Mouse (Mus musculus): ENCODE results near the gene Kmt2d.

Kmt2d gene

DNA sequence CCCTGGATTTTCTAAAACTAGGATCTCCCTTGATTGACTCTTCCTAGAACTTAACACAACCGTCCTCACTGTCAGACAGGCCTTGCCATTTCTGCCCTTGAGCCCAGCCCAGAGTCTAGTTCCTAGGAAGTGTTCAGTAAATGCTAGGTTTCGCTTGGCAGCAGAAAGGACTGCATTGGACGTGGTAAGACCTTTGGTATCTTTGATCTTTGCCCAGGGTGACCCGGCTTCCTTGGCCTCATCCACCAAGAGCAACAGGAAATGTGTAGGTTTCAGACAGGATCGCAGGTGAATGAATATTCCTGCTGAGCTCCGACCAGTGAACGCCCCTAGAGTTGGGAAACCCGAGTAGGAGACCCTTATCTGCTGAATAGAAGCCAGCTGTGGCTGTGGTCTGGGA, 68.1 kb downstream of the Kmt2d start:
- no peak for DNase-seq (ENCODE audit: low read depth, low spot score)

DNA sequence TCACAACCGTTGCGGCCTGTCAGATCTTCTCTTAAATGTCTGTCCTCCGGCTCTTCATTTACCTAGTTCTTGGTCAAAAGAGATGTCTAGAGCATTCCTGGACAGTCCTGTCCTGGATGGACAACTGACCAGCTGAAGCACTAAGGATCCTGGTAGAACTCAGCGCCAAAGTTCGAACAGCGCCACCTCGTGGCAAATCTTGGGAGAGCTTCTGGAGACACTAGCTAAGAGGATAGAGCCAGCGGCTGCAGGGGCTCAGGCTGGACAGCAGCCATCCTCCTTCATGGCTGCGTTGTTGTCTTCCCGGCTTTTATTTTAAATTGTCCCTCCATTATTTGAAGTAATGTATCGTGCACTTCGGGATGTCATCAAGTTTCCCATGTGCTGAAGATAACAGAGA, 71.6 kb downstream of the Kmt2d start:
- DNase-seq (ENCODE audit: low read depth, low spot score) = peak; percentile 84

DNA sequence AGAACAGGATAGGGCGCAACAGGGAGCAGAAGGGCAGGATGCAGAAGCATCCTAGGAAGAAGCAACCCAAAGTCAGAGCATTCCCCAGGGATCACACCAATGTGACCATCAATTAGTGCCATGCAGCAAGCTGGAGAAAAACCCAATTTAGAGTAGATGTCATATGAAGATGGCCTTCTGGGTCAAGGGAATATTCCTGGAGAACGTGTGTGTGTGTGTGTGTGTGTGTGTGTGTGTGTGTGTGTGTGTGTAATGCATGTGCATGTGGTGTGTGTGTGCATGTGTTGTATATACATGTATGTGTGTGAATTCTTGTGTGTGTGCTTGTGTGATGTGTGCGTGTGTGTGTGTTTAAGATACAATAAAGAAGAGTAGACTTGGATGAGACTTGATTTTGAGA, 72.1 kb downstream of the Kmt2d start:
- no peak for DNase-seq (ENCODE audit: low read depth, low spot score)

DNA sequence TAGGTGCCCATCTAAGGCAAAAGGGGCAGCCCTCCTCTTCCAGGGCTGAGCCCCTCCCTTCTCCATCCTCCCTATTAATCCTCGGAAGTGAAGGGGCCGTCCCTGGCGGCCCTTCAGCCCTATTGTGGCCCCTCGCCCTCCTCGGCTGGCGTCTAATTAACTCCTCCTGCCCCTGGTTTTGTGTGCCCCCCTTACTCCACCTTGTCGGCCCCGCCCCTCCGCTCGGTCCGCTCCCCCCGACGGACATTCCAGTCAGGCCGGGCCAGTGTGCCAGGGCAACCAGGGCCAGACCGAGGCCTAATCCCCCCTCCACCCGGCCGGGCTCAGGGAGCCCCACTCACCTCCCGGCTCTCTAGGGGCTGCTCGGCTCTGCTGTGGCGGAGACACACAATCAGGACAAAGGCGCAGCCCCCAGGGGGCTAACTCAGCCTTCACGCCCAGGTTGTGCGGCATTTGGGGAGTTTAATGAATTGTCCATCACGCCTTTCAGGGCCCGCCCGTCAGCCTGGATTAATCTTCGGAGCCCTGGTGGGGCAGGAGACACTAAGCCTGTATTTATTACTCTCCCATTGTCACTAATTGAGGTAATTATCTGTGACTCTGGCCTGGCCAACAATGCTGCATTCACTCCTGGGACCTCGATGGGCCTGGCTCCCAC, 73.0 kb downstream of the Kmt2d start:
- DNase-seq (ENCODE audit: low read depth, low spot score) = no peak

DNA sequence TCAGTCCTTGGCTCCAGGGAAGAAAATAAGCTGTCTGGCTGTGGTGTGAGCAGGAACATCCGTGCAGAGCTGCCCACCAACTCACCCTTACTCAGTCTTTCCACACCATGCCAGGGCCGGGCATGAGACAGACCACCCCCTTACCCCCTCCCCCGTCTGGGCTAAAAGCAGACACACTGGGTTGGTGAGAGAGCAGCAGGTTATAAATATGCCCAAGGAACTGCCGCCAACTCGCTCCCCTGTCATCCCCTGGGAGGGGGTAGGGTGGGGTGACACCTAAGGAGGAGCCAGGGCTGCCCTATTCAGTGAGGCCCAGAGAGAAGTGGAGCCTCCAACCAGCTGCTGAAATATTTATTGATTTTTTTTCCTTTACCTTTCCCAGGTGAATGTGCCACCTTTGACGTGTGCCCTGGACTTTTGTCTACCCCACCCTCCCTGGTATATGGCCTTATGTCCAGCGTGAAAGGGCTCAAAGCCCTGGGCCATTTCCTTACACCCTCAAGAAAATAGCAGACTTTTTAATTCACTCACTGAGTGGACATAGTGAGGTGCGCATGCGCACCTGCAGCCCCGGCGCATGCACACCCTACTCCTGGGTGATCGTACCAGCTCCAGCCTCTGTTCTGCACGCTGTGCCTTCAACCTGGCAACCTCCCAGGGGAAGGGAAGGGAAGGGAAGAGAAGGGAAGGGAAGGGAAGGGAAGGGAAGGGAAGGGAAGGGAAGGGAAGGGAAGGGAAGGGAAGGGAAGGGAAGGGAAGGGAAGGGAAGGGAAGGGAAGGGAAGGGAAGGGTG, 74.0 kb downstream of the Kmt2d start:
- peak; percentile 34 for DNase-seq (ENCODE audit: low read depth, low spot score)

DNA sequence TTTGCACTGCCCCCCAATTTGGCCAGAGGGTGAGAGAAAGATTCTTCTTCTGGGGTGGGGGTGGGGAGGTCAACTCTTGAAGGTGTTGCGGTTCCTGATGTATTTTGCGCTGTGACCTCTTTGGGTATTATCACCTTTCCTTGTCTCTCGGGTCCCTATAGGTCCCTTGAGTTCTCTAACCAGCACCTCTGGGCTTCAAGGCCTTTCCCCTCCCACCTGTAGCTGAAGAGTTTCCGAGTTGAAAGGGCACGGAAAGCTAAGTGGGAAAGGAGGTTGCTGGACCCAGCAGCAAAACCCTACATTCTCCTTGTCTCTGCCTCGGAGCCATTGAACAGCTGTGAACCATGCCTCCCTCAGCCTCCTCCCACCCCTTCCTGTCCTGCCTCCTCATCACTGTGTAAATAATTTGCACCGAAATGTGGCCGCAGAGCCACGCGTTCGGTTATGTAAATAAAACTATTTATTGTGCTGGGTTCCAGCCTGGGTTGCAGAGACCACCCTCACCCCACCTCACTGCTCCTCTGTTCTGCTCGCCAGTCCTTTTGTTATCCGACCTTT, 77.8 kb downstream of the Kmt2d start:
- peak; percentile 46 for DNase-seq (ENCODE audit: low read depth, low spot score)

DNA sequence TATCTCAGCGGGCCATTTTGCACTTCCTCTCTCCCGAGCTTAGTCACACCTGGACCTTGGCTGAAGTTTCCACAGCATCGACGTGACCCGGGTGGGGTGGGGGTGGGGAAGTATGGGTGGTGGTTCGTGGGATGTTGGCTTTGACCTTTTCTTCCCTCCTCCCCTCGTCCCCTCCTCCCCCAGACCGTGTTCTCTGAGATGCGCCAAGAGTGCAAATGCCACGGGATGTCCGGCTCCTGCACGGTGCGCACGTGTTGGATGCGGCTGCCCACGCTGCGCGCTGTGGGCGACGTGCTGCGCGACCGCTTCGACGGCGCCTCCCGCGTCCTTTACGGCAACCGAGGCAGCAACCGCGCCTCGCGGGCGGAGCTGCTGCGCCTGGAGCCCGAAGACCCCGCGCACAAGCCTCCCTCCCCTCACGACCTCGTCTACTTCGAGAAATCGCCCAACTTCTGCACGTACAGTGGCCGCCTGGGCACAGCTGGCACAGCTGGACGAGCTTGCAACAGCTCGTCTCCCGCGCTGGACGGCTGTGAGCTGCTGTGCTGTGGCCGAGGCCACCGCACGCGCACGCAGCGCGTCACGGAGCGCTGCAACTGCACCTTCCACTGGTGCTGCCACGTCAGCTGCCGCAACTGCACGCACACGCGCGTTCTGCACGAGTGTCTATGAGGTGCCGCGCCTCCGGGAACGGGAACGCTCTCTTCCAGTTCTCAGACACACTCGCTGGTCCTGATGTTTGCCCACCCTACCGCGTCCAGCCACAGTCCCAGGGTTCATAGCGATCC, 78.6 kb downstream of the Kmt2d start:
- DNase-seq (ENCODE audit: low read depth, low spot score) = peak; percentile 64

DNA sequence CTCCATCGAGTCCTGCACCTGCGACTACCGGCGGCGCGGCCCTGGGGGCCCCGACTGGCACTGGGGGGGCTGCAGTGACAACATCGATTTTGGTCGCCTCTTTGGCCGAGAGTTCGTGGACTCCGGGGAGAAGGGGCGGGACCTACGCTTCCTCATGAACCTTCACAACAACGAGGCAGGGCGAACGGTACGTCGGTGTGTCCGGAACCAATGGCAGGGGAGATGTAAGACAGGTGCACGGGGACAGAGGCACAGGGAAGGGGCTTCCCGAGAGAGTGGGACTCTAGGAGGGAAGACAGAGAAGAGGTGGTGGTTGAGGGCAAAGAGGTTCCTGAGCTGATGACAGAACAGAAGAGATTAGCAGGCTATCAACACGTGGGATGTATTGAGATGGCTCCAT, 79.2 kb downstream of the Kmt2d start:
- peak; percentile 41 for DNase-seq (ENCODE audit: low read depth, low spot score)

DNA sequence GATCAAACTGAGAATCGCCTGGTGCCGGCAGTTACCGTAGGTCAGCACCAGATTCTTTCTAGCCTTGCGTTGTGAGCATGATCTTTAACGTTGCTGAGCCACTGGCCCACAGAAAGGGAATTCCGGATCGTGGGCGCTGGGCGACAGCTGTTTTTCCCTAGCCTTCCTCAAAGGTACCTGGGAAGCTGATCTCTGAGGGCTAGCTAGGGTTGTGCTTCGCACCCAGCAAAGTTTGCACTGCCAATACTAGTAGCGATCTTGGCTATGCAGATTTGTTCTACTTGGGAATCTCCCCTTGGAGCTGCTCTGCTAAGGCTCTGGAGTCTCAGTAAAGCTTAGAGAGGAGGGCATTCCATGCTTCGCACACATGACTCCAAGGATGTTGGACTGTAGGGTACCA, 79.8 kb downstream of the Kmt2d start:
- DNase-seq (ENCODE audit: low read depth, low spot score) = peak; percentile 23

DNA sequence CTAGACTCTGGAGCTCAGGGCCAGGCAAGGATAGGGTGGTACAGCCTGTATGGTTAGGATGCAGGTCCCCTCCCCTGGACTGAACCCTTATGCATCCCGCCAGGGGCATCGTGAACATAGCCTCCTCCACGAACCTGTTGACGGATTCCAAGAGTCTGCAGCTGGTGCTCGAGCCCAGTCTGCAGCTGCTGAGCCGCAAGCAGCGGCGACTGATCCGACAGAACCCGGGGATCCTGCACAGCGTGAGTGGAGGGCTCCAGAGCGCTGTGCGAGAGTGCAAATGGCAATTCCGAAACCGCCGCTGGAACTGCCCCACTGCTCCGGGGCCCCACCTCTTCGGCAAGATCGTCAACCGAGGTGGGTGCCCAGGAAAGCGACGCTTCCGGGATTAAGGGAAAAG, 80.2 kb downstream of the Kmt2d start:
- peak; percentile 34 for DNase-seq (ENCODE audit: low read depth, low spot score)

DNA sequence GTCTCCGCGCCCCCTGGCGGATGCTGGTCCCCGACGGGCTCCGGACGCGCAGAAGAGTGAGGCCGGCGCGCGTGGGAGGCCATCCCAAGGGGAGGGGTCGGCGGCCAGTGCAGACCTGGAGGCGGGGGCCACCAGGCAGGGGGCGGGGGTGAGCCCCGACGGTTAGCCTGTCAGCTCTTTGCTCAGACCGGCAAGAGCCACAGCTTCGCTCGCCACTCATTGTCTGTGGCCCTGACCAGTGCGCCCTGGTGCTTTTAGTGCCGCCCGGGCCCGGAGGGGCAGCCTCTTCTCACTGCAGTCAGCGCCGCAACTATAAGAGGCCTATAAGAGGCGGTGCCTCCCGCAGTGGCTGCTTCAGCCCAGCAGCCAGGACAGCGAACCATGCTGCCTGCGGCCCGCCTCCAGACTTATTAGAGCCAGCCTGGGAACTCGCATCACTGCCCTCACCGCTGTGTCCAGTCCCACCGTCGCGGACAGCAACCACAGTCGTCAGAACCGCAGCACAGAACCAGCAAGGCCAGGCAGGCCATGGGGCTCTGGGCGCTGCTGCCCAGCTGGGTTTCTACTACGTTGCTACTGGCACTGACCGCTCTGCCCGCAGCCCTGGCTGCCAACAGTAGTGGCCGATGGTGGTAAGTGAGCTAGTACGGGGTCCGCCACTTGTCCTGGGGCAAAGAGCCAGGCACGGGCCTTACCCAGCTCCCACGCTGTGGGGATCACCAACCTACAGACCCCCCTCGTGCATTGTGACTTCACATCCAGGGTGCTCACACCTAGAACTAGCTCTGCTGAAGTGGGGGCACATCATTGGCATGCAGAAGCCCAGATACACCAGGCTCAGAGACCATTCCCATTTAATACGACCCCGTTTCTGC, 81.1 kb downstream of the Kmt2d start, which contains the start of gene Wnt1:
Wnt1 (plus strand) TSS at position 197 of the 875 bp plus-strand sequence.
- peak; percentile 80 for DNase-seq (ENCODE audit: low read depth, low spot score)

DNA sequence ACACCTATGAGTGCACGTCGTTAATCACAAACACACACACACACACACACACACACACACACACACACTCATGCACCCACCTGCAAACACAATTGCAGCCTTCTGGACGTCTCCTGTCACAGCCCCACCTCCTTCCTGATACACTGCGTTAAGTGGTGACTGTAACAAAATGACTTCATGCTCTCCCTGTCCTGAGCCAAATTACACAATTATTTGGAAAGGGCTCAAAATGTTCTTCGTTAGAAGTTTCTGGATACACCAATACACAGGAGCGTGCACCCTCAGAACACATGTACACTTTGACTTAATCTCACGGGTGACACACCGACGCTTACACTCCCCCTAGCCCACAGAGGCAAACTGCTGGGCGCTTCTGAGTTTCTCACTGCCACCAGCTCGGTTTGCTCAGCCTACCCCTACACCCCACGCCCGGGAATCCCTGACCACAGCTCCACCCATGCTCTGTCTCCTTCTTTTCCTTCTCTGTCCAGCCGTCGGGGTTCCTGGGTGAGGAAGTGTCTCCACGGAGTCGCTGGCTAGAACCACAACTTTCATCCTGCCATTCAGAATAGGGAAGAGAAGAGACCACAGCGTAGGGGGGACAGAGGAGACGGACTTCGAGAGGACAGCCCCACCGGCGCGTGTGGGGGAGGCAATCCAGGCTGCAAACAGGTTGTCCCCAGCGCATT, 81.9 kb downstream of the Kmt2d start:
- no peak for DNase-seq (ENCODE audit: low read depth, low spot score)

DNA sequence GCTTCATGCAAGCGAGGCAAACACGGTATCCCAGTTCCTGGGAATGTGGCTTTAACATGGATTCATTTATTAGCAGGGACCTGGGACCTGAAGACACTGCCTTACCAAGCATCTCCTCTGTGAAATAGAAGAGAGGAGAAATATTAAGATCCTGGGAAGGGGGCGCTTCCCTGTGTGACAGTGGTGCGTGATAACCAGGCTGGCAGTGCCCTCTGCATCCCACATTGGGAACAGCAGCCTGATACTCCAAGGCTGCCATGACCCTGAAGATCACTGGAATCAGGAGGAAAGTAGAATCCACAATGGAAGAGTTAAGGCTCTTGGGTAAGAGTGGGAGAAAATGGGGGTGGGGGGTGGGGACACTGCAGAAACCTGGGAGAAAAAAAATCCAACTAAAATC, 83.1 kb downstream of the Kmt2d start:
- DNase-seq (ENCODE audit: low read depth, low spot score) = no peak

DNA sequence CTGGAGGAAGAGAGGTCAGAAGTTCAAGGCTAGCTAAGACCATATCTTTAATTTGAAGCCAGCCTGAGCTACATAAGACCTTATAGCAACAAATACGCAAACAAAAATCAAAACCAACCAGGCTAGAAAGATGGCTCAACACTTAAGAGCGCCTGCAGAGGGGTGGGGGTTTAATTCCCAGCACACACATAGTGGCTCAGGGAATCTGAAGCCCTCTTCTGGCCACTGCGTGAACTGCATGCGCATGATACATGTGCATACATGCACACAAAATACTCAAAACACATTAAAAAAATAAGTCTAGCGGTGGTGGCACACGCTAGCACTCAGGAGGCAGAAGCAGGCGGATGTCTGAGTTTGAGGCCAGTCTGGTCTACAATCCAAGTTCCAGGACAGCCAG, 85.3 kb downstream of the Kmt2d start:
- DNase-seq (ENCODE audit: low read depth, low spot score) = peak; percentile 63
